In the genomic region with DNA sequence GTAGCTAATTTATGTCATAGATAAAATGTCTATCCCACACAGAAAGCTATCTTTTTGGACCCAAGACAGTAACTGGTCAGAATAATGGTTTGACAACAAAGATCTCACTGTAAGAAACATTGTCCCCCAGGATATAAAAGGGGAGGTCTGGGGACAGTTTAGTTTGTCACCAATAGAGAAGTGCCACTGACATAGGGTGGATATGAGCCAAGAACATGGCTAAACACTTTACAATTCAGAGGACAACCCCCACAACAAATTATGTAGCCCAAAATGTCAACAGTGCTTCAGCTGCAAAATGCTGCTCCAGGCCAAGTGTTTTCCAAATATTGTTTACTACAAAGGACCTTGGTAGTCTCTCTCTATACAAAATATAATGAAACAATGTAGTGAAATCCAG, we compare ENCODE assay signal across 21 mouse cellular contexts. TPM values are rescaled to one million over a fixed set of nuclear protein-coding genes. Genes with fewer than 3 reads are reported as not detected.
DNase-seq lines count a peak whose midpoint lies in the region; ATAC-seq and TF ChIP-seq lines count a peak whose summit lies in the region.
"Had no signal": no experiment of that assay in that cellular context is flagged by ENCODE, and none has a peak within 500 bp of the region (broad histone marks: within the 10 kb centered on the region; RNA-seq: fewer than 3 reads in every experiment).

No protein-coding gene starts in this region.

- peaks cover 10% of the 10 kb centered on the region for H3K4me1 ChIP-seq in forebrain, embryonic 14.5 days (ENCODE audit: control insufficient read depth, insufficient read depth, low read length)
- peaks cover 13% of the 10 kb centered on the region for H3K4me1 ChIP-seq in forebrain, embryonic 12.5 days
- peaks cover 22% of the 10 kb centered on the region for H3K4me1 ChIP-seq in heart, embryonic 15.5 days (replicated peaks)
- peaks cover 5% of the 10 kb centered on the region for H3K4me1 ChIP-seq in heart, embryonic 11.5 days (ENCODE audit: control insufficient read depth, insufficient read depth, low read length)
- peaks cover 6% of the 10 kb centered on the region; the same call in 1 of the 2 replicates for H3K4me1 ChIP-seq in midbrain, postnatal 0 days (ENCODE audit: insufficient read depth, low read length)
- H3K4me1 ChIP-seq in midbrain, embryonic 13.5 days (replicated peaks): peaks cover 26% of the 10 kb centered on the region

- H3K27me3 ChIP-seq in forebrain, embryonic 14.5 days (replicated peaks; ENCODE audit: control insufficient read depth, insufficient read depth, low read length): no peaks in the 10 kb centered on the region
- H3K27me3 ChIP-seq in forebrain, embryonic 12.5 days: no peaks in the 10 kb centered on the region
- no peaks in the 10 kb centered on the region for H3K27me3 ChIP-seq in heart, embryonic 15.5 days
- no peaks in the 10 kb centered on the region for H3K27me3 ChIP-seq in heart, embryonic 11.5 days (ENCODE audit: control insufficient read depth, insufficient read depth, low read length)
- H3K27me3 ChIP-seq in midbrain, postnatal 0 days (ENCODE audit: insufficient read depth, low read length): no peaks in the 10 kb centered on the region
- no peaks in the 10 kb centered on the region for H3K27me3 ChIP-seq in midbrain, embryonic 13.5 days
- H3K27me3 ChIP-seq: embryonic facial prominence, embryonic 12.5 days; hindbrain, embryonic 15.5 days had no signal

- H3K27ac ChIP-seq in forebrain, embryonic 14.5 days (ENCODE audit: low read depth, low read length): no peak overlapping the region
- H3K27ac ChIP-seq in forebrain, embryonic 12.5 days: no peak overlapping the region
- peak overlapping the region; percentile 41; the same call in 1 of the 2 replicates for H3K27ac ChIP-seq in heart, embryonic 15.5 days
- no peak overlapping the region for H3K27ac ChIP-seq in heart, embryonic 11.5 days (ENCODE audit: low read depth, low read length)
- peak overlapping the region; percentile 72 for H3K27ac ChIP-seq in layer of hippocampus, adult 2 months
- H3K27ac ChIP-seq in midbrain, postnatal 0 days (ENCODE audit: low read depth, low read length): no peak overlapping the region
- no peak overlapping the region for H3K27ac ChIP-seq in midbrain, embryonic 13.5 days
- H3K27ac ChIP-seq: embryonic facial prominence, embryonic 12.5 days; gastrocnemius, adult 2 months; hindbrain, embryonic 15.5 days; limb, embryonic 10.5 days had no signal

- H3K36me3 ChIP-seq in forebrain, embryonic 14.5 days (ENCODE audit: control insufficient read depth, insufficient read depth, low read length): no peaks in the 10 kb centered on the region
- no peaks in the 10 kb centered on the region for H3K36me3 ChIP-seq in forebrain, embryonic 12.5 days (replicated peaks)
- no peaks in the 10 kb centered on the region for H3K36me3 ChIP-seq in heart, embryonic 15.5 days
- H3K36me3 ChIP-seq in heart, embryonic 11.5 days (ENCODE audit: control insufficient read depth, insufficient read depth, low read length): no peaks in the 10 kb centered on the region
- H3K36me3 ChIP-seq in midbrain, postnatal 0 days (ENCODE audit: insufficient read depth, low read length): no peaks in the 10 kb centered on the region
- no peaks in the 10 kb centered on the region for H3K36me3 ChIP-seq in midbrain, embryonic 13.5 days
- H3K36me3 ChIP-seq: embryonic facial prominence, embryonic 12.5 days; hindbrain, embryonic 15.5 days had no signal

- TF ChIP-seq CTCF in layer of hippocampus, adult 2 months (conservative IDR thresholded peaks at IDR 0.05): no peak
- no peak for TF ChIP-seq CTCF in midbrain, postnatal 0 days (IDR thresholded peaks at IDR 0.05)

- H3K4me3 ChIP-seq in forebrain, embryonic 14.5 days (ENCODE audit: low read depth, low read length): no peak overlapping the region
- H3K4me3 ChIP-seq in forebrain, embryonic 12.5 days (replicated peaks): no peak overlapping the region
- no peak overlapping the region for H3K4me3 ChIP-seq in heart, embryonic 15.5 days
- H3K4me3 ChIP-seq in heart, embryonic 11.5 days (ENCODE audit: low read depth, low read length): no peak overlapping the region
- no peak overlapping the region for H3K4me3 ChIP-seq in layer of hippocampus, adult 2 months
- no peak overlapping the region for H3K4me3 ChIP-seq in midbrain, postnatal 0 days (ENCODE audit: low read depth, low read length)
- no peak overlapping the region for H3K4me3 ChIP-seq in midbrain, embryonic 13.5 days (replicated peaks)
- H3K4me3 ChIP-seq: embryonic facial prominence, embryonic 12.5 days; erythroblast, embryonic 14.5 days; gastrocnemius, adult 2 months; hindbrain, embryonic 15.5 days; limb, embryonic 10.5 days had no signal

- no peak overlapping the region for H3K9ac ChIP-seq in forebrain, embryonic 14.5 days (ENCODE audit: low read length)
- no peak overlapping the region for H3K9ac ChIP-seq in forebrain, embryonic 12.5 days
- no peak overlapping the region for H3K9ac ChIP-seq in heart, embryonic 15.5 days
- no peak overlapping the region for H3K9ac ChIP-seq in heart, embryonic 11.5 days (ENCODE audit: low read depth, low read length)
- H3K9ac ChIP-seq in midbrain, postnatal 0 days (replicated peaks; ENCODE audit: low read length, poor library complexity, severe bottlenecking): no peak overlapping the region
- H3K9ac ChIP-seq in midbrain, embryonic 13.5 days (replicated peaks): no peak overlapping the region
- H3K9ac ChIP-seq: embryonic facial prominence, embryonic 12.5 days; forebrain, postnatal 0 days; hindbrain, embryonic 15.5 days; liver, postnatal 0 days had no signal

- no peak for ATAC-seq in forebrain, embryonic 14.5 days
- no peak for ATAC-seq in forebrain, embryonic 12.5 days (ENCODE audit: low FRiP score)
- no peak for ATAC-seq in heart, embryonic 15.5 days (replicated peaks; ENCODE audit: insufficient number of reproducible peaks, insufficient read depth, low FRiP score, low read depth)
- no peak for ATAC-seq in heart, embryonic 11.5 days (replicated peaks; ENCODE audit: insufficient number of reproducible peaks, low FRiP score, low TSS enrichment)
- ATAC-seq in midbrain, postnatal 0 days (ENCODE audit: low FRiP score): no peak
- ATAC-seq in midbrain, embryonic 13.5 days: no peak
- ATAC-seq: forebrain, postnatal 0 days; intestine, postnatal 0 days; liver, postnatal 0 days; midbrain, embryonic 16.5 days had no signal

- no peaks in the 10 kb centered on the region for H3K9me3 ChIP-seq in forebrain, embryonic 14.5 days (replicated peaks; ENCODE audit: control insufficient read depth, low read length)
- H3K9me3 ChIP-seq in forebrain, embryonic 12.5 days: no peaks in the 10 kb centered on the region
- H3K9me3 ChIP-seq in heart, embryonic 15.5 days (replicated peaks): no peaks in the 10 kb centered on the region
- H3K9me3 ChIP-seq in heart, embryonic 11.5 days (replicated peaks; ENCODE audit: control insufficient read depth, low read length): no peaks in the 10 kb centered on the region
- H3K9me3 ChIP-seq in midbrain, postnatal 0 days (ENCODE audit: low read length): no peaks in the 10 kb centered on the region
- no peaks in the 10 kb centered on the region for H3K9me3 ChIP-seq in midbrain, embryonic 13.5 days
- H3K9me3 ChIP-seq: embryonic facial prominence, embryonic 12.5 days; hindbrain, embryonic 15.5 days; limb, embryonic 10.5 days had no signal

- H3K4me2 ChIP-seq in forebrain, embryonic 14.5 days (ENCODE audit: low read length): no peak overlapping the region
- H3K4me2 ChIP-seq in forebrain, embryonic 12.5 days: no peak overlapping the region
- H3K4me2 ChIP-seq in heart, embryonic 15.5 days: no peak overlapping the region
- no peak overlapping the region for H3K4me2 ChIP-seq in heart, embryonic 11.5 days
- H3K4me2 ChIP-seq in midbrain, postnatal 0 days (ENCODE audit: low read depth, low read length, poor library complexity, severe bottlenecking): no peak overlapping the region
- no peak overlapping the region for H3K4me2 ChIP-seq in midbrain, embryonic 13.5 days (replicated peaks)
- H3K4me2 ChIP-seq: embryonic facial prominence, embryonic 12.5 days; hindbrain, embryonic 15.5 days had no signal

- peak; percentile 7 for DNase-seq in forebrain, embryonic 14.5 days (ENCODE audit: low spot score)
- DNase-seq in layer of hippocampus, adult 2 months (ENCODE audit: low spot score in 2 of 2): no peak
- no peak for DNase-seq in layer of hippocampus, postnatal 10 days (ENCODE audit: low spot score in 2 of 2)
- peak; percentile 15 for DNase-seq in midbrain, postnatal 0 days (ENCODE audit: low spot score)
- DNase-seq: adrenal gland, adult 8-10 months; cerebellum, adult 9-11 months; forebrain, postnatal 0 days; gastrocnemius, adult 2 months; kidney, postnatal 10 days; liver, postnatal 0 days had no signal

RNA-seq across cellular contexts. Expression of a gene that starts 42.3 kb away (rescaled TPM):
- not detected in 2 replicates for polyA plus RNA-seq in forebrain, embryonic 14.5 days (2014; fragmentation: Nextera tagmentation; extraction: Ambion mirVana)
- not detected in 2 replicates for polyA plus RNA-seq in forebrain, embryonic 12.5 days (2016; fragmentation: Nextera tagmentation; extraction: Ambion mirVana)
- polyA plus RNA-seq in heart, embryonic 15.5 days (2015; fragmentation: Nextera tagmentation; extraction: Ambion mirVana): 1.2 and 4.6 TPM in 2 replicates
- 0.23 TPM in 1 of 2 replicates, not detected in the other for polyA plus RNA-seq in heart, embryonic 11.5 days (2014; fragmentation: Nextera tagmentation; extraction: Ambion mirVana)
- not detected for total RNA-seq in layer of hippocampus, adult 2 months (2021)
- under 1 TPM in 1 of 2 experiments, not detected in 1; 0.16 TPM for total RNA-seq in layer of hippocampus, postnatal 10 days (2021)
- total RNA-seq in midbrain, postnatal 0 days (2014; rRNA removed): 0.55 TPM in 1 of 2 replicates, not detected in the other
- 0.16 and 0.21 TPM in 2 replicates for polyA plus RNA-seq in midbrain, postnatal 0 days (2015; fragmentation: Nextera tagmentation; extraction: Ambion mirVana)
- polyA plus RNA-seq in midbrain, embryonic 13.5 days (2015; fragmentation: Nextera tagmentation; extraction: Ambion mirVana): not detected in 2 replicates
- total RNA-seq: left cerebral cortex, adult 8-10 months had no signal
- polyA plus RNA-seq: erythroblast, embryonic 14.5 days had no signal

RNA-seq across cellular contexts. Expression of a gene that starts 45.0 kb away (rescaled TPM):
- 91.8 and 99.8 TPM in 2 replicates for polyA plus RNA-seq in forebrain, embryonic 14.5 days (2014; fragmentation: Nextera tagmentation; extraction: Ambion mirVana)
- polyA plus RNA-seq in forebrain, embryonic 12.5 days (2016; fragmentation: Nextera tagmentation; extraction: Ambion mirVana): 70.1 and 70.5 TPM in 2 replicates
- polyA plus RNA-seq in heart, embryonic 15.5 days (2015; fragmentation: Nextera tagmentation; extraction: Ambion mirVana): 42.6 and 47.0 TPM in 2 replicates
- polyA plus RNA-seq in heart, embryonic 11.5 days (2014; fragmentation: Nextera tagmentation; extraction: Ambion mirVana): 41.8 and 49.0 TPM in 2 replicates
- 10 to 100 TPM; 89.3 to 97.2 TPM for total RNA-seq in layer of hippocampus, adult 2 months (2021)
- total RNA-seq in layer of hippocampus, postnatal 10 days (2021): 10 to 100 TPM; 77.7 to 88.1 TPM
- total RNA-seq in midbrain, postnatal 0 days (2014; rRNA removed): 122 and 140 TPM in 2 replicates
- 84.5 and 85.2 TPM in 2 replicates for polyA plus RNA-seq in midbrain, postnatal 0 days (2015; fragmentation: Nextera tagmentation; extraction: Ambion mirVana)
- 62.5 and 70.9 TPM in 2 replicates for polyA plus RNA-seq in midbrain, embryonic 13.5 days (2015; fragmentation: Nextera tagmentation; extraction: Ambion mirVana)

Comparison
In these comparisons a context has a peak if more than half of its experiments do, and no peak if none do; other contexts are left out.
1. H3K27ac ChIP-seq: peak in heart, embryonic 15.5 days (single experiment) and layer of hippocampus, adult 2 months (single experiment); none in forebrain, embryonic 14.5 days (single experiment), forebrain, embryonic 12.5 days (single experiment), heart, embryonic 11.5 days (single experiment), midbrain, postnatal 0 days (single experiment) and midbrain, embryonic 13.5 days (single experiment).
2. DNase-seq: peak in forebrain, embryonic 14.5 days (single experiment) and midbrain, postnatal 0 days (single experiment); none in layer of hippocampus, adult 2 months (0 of 2) and layer of hippocampus, postnatal 10 days (0 of 2).